Mouse (Mus musculus) B cell, adult 2 months (primary cell): ENCODE results near the gene Sult6b2.

Source experiments
- DNase-seq, 2 experiments: peaks; one replicate each; pipeline ENCODE4 v3.0.0; 2022

The Sult6b2 gene

GRCm38 (mm10) chr6:142809373-142810098 lies 5.2 kb upstream of the Sult6b2 start:
- DNase-seq, result no peak

- no peak for DNase-seq
These were observed 2.0 kb upstream of the Sult6b2 start for GRCm38 (mm10) chr6:142806326-142806725.

GRCm38 (mm10) chr6:142802617-142803525 lies 1.4 kb downstream of the Sult6b2 start:
- no peak for DNase-seq

GRCm38 (mm10) chr6:142801687-142802086 lies 2.6 kb downstream of the Sult6b2 start:
- no peak for DNase-seq

- DNase-seq, result no peak
These were observed 4.5 kb downstream of the Sult6b2 start for GRCm38 (mm10) chr6:142799704-142800374.

- no peak for DNase-seq
These were observed 5.5 kb downstream of the Sult6b2 start for GRCm38 (mm10) chr6:142798837-142799236.

- no peak for DNase-seq
These were observed 6.3 kb downstream of the Sult6b2 start for GRCm38 (mm10) chr6:142797996-142798395.

- DNase-seq, result no peak
These were observed 8.5 kb downstream of the Sult6b2 start for GRCm38 (mm10) chr6:142795655-142796441.

- DNase-seq, result no peak
These were observed 9.2 kb downstream of the Sult6b2 start for GRCm38 (mm10) chr6:142795087-142795486.

GRCm38 (mm10) chr6:142793468-142793867 lies 10.8 kb downstream of the Sult6b2 start:
- no peak for DNase-seq

GRCm38 (mm10) chr6:142792241-142792968 lies 11.9 kb downstream of the Sult6b2 start:
- DNase-seq, result no peak

GRCm38 (mm10) chr6:142789736-142790135 lies 14.6 kb downstream of the Sult6b2 start:
- DNase-seq, result no peak

GRCm38 (mm10) chr6:142788042-142788987 lies 16.0 kb downstream of the Sult6b2 start:
- no peak for DNase-seq

- DNase-seq, result no peak
These were observed 18.2 kb downstream of the Sult6b2 start for GRCm38 (mm10) chr6:142786106-142786505.

GRCm38 (mm10) chr6:142785343-142785742 lies 19.0 kb downstream of the Sult6b2 start:
- peak; percentile 70 to 74 for DNase-seq

GRCm38 (mm10) chr6:142781286-142781685 lies 23.0 kb downstream of the Sult6b2 start:
- DNase-seq, result no peak

GRCm38 (mm10) chr6:142780574-142781033 lies 23.7 kb downstream of the Sult6b2 start:
- no peak for DNase-seq

- DNase-seq, result no peak
These were observed 24.3 kb downstream of the Sult6b2 start for GRCm38 (mm10) chr6:142779812-142780573.

GRCm38 (mm10) chr6:142779045-142779811 lies 25.1 kb downstream of the Sult6b2 start:
- DNase-seq, result peak; percentile 43 to 54
